ENCODE assay signal across 8 mouse cellular contexts in genomic region chr13:101692239-101692784, GRCm38 (mm10).
DNase-seq lines count a peak whose midpoint lies in the region; ATAC-seq lines count a peak whose summit lies in the region.

No protein-coding gene starts in this region.

- H3K4me2 ChIP-seq in embryonic facial prominence, embryonic 14.5 days (ENCODE audit: low read depth, low read length), result peak overlapping the region; percentile 77
- peak overlapping the region; percentile 96 for H3K4me2 ChIP-seq in liver, embryonic 16.5 days (ENCODE audit: low read depth, low read length)

- peak overlapping the region; percentile 59 for H3K27ac ChIP-seq in embryonic facial prominence, embryonic 14.5 days (replicated peaks; ENCODE audit: low read depth, low read length)
- H3K27ac ChIP-seq in liver, embryonic 16.5 days (ENCODE audit: low read length), result peak overlapping the region; percentile 94

- no peaks in the 10 kb centered on the region for H3K27me3 ChIP-seq in embryonic facial prominence, embryonic 14.5 days (replicated peaks; ENCODE audit: control insufficient read depth, insufficient read depth, low read length)
- no peaks in the 10 kb centered on the region for H3K27me3 ChIP-seq in liver, embryonic 16.5 days (ENCODE audit: control insufficient read depth, insufficient read depth, low read depth, low read length)

- no peaks in the 10 kb centered on the region for H3K9me3 ChIP-seq in embryonic facial prominence, embryonic 14.5 days (ENCODE audit: control insufficient read depth, low read length)
- no peaks in the 10 kb centered on the region for H3K9me3 ChIP-seq in liver, embryonic 16.5 days (replicated peaks; ENCODE audit: control insufficient read depth, low read length)

- WGBS in embryonic facial prominence, embryonic 14.5 days, result 21% methylated on average over 17 of the region's 17 CpGs
- WGBS in liver, embryonic 16.5 days (ENCODE audit: insufficient replicate concordance), result 27% methylated on average over 17 of the region's 17 CpGs

- peak; percentile 52 to 55 for DNase-seq in urinary bladder, postnatal 36 days (ENCODE audit: low spot score in 2 of 2)
- DNase-seq in urinary bladder, postnatal 4 days (ENCODE audit: low spot score in 2 of 2), result no peak
- DNase-seq in embryonic facial prominence, embryonic 14.5 days (ENCODE audit: low spot score), result peak; percentile 77
- peak; percentile 77 for DNase-seq in layer of hippocampus, adult 8-10 months (ENCODE audit: low spot score in 2 of 2)
- peak; percentile 75 for DNase-seq in right cerebral cortex, postnatal 25 days
- DNase-seq in urinary bladder, postnatal 10 days (ENCODE audit: low spot score), result no peak

- H3K9ac ChIP-seq in embryonic facial prominence, embryonic 14.5 days (ENCODE audit: low read depth, low read length), result peak overlapping the region; percentile 66
- H3K9ac ChIP-seq in liver, embryonic 16.5 days (ENCODE audit: low read depth, low read length), result peak overlapping the region; percentile 89

- peak; percentile 65; the same call in 1 of the 2 replicates for ATAC-seq in embryonic facial prominence, embryonic 14.5 days (ENCODE audit: low read depth)
- ATAC-seq in hematopoietic stem cell, adult 5-6 weeks (replicated peaks in 1 of 2; ENCODE audit: insufficient read depth in 1 of 2, low FRiP score in 2 of 2, low TSS enrichment in 1 of 2, low read depth in 1 of 2, poor library complexity in 2 of 2, severe bottlenecking in 2 of 2), result peak; percentile 35 to 44; a peak in 3 of 4 replicates
- peak; percentile 71 for ATAC-seq in liver, embryonic 16.5 days (ENCODE audit: low read depth)

- H3K36me3 ChIP-seq in embryonic facial prominence, embryonic 14.5 days (ENCODE audit: control insufficient read depth, insufficient read depth, low read length), result peaks cover 22% of the 10 kb centered on the region
- peaks cover 22% of the 10 kb centered on the region for H3K36me3 ChIP-seq in liver, embryonic 16.5 days (ENCODE audit: control insufficient read depth, insufficient read depth)

- H3K4me1 ChIP-seq in embryonic facial prominence, embryonic 14.5 days (ENCODE audit: control insufficient read depth, insufficient read depth, low read length), result peaks cover 32% of the 10 kb centered on the region
- peaks cover 35% of the 10 kb centered on the region for H3K4me1 ChIP-seq in liver, embryonic 16.5 days (ENCODE audit: control insufficient read depth, low read depth, low read length)

- peak overlapping the region; percentile 52 for H3K4me3 ChIP-seq in embryonic facial prominence, embryonic 14.5 days (ENCODE audit: low read depth, low read length)
- peak overlapping the region; percentile 83 for H3K4me3 ChIP-seq in liver, embryonic 16.5 days (ENCODE audit: low read depth, low read length)

Comparison
In these comparisons a context has a peak if more than half of its experiments do, and no peak if none do; other contexts are left out.
1. DNase-seq: peak in urinary bladder, postnatal 36 days (2 of 2), embryonic facial prominence, embryonic 14.5 days (single experiment), layer of hippocampus, adult 8-10 months (2 of 2) and right cerebral cortex, postnatal 25 days (single experiment); none in urinary bladder, postnatal 4 days (0 of 2) and urinary bladder, postnatal 10 days (single experiment).
2. Peak in every context shown above with its lines, with median percentiles within 50 percentile points of each other: ATAC-seq.